Mouse (Mus musculus): ENCODE measurements around the gene Acsl1. TPM values are rescaled to one million over a fixed set of nuclear protein-coding genes. Genes with fewer than 3 reads are reported as not detected.

Acsl1 gene
- polyA plus RNA-seq, 1 experiment from 2014 or later = 14.1 TPM

DNA sequence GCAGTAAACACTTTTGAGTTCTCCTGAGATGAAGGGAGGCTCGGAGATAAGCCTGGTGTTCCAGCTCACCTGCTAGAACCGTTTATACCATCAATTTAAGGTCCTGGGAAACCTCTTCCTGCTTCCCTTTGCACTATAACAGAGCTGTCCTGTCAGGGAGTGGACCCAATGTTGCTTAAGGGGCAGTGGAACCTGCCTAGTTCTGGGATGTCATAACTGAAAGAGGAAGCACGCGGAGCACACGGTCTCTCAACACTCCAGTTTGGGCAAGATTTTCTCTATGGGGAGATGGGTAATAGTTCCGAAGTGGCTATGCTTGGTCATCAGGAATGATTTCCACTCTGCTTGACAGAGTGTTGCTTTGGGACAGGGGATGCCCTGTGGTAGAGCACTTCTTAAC is 49.8 kb downstream of the Acsl1 start:
- H3K4me2 ChIP-seq (replicated peaks) = no peak overlapping the region
- H3K27me3 ChIP-seq (replicated peaks) = no peaks in the 10 kb centered on the region
- H3K9me3 ChIP-seq = no peaks in the 10 kb centered on the region
- no peak for ATAC-seq (ENCODE audit: low FRiP score, low read depth)
- no peaks in the 10 kb centered on the region for H3K36me3 ChIP-seq
- no peaks in the 10 kb centered on the region for H3K4me1 ChIP-seq
- H3K9ac ChIP-seq = no peak overlapping the region
- WGBS = 90% methylated on average over 6 of the region's 6 CpGs
- no peak overlapping the region for H3K4me3 ChIP-seq
- H3K27ac ChIP-seq = no peak overlapping the region

GRCm38 (mm10) chr8:46526098-46526497 is 55.3 kb downstream of the Acsl1 start:
- H3K4me2 ChIP-seq (replicated peaks) = no peak overlapping the region
- H3K27ac ChIP-seq = no peak overlapping the region
- H3K9ac ChIP-seq = no peak overlapping the region
- H3K27me3 ChIP-seq (replicated peaks) = no peaks in the 10 kb centered on the region
- WGBS = 89% methylated on average over 8 of the region's 8 CpGs
- H3K36me3 ChIP-seq = no peaks in the 10 kb centered on the region
- no peaks in the 10 kb centered on the region for H3K4me1 ChIP-seq
- H3K4me3 ChIP-seq = no peak overlapping the region
- ATAC-seq (ENCODE audit: low FRiP score, low read depth) = no peak
- no peaks in the 10 kb centered on the region for H3K9me3 ChIP-seq

- no peak for ATAC-seq (ENCODE audit: low FRiP score, low read depth)
Observed at GRCm38 (mm10) chr8:46526821-46527220, 56.0 kb downstream of the Acsl1 start.

GRCm38 (mm10) chr8:46529508-46529907 is 58.7 kb downstream of the Acsl1 start:
- Histone ChIP-seq H3K27me3 (replicated peaks) (no peaks in the 10 kb centered on the region), H3K4me3 (no peak overlapping the region), H3K9me3 (no peaks in the 10 kb centered on the region), H3K36me3 (no peaks in the 10 kb centered on the region), H3K27ac (no peak overlapping the region), H3K9ac (no peak overlapping the region), H3K4me1 (no peaks in the 10 kb centered on the region), H3K4me2 (replicated peaks) (no peak overlapping the region)
- WGBS = 68% methylated on average over 4 of the region's 4 CpGs
- ATAC-seq (ENCODE audit: low FRiP score, low read depth) = no peak

More at GRCm38 (mm10) chr8:46526821-46527220, 56.0 kb downstream of the Acsl1 start:
- H3K4me1 ChIP-seq = no peaks in the 10 kb centered on the region
- no peak overlapping the region for H3K4me2 ChIP-seq (replicated peaks)
- no peaks in the 10 kb centered on the region for H3K9me3 ChIP-seq
- 83% methylated on average over 10 of the region's 10 CpGs for WGBS
- no peak overlapping the region for H3K27ac ChIP-seq
- H3K4me3 ChIP-seq = no peak overlapping the region
- no peaks in the 10 kb centered on the region for H3K27me3 ChIP-seq (replicated peaks)
- no peaks in the 10 kb centered on the region for H3K36me3 ChIP-seq
- no peak overlapping the region for H3K9ac ChIP-seq

GRCm38 (mm10) chr8:46530541-46530940 is 59.7 kb downstream of the Acsl1 start:
- H3K36me3 ChIP-seq = no peaks in the 10 kb centered on the region
- H3K27ac ChIP-seq = no peak overlapping the region
- H3K9me3 ChIP-seq = no peaks in the 10 kb centered on the region
- no peaks in the 10 kb centered on the region for H3K27me3 ChIP-seq (replicated peaks)
- H3K4me3 ChIP-seq = no peak overlapping the region
- no peaks in the 10 kb centered on the region for H3K4me1 ChIP-seq
- WGBS = 37% methylated on average over 4 of the region's 4 CpGs
- no peak overlapping the region for H3K9ac ChIP-seq
- no peak for ATAC-seq (ENCODE audit: low FRiP score, low read depth)
- no peak overlapping the region for H3K4me2 ChIP-seq (replicated peaks)

DNA sequence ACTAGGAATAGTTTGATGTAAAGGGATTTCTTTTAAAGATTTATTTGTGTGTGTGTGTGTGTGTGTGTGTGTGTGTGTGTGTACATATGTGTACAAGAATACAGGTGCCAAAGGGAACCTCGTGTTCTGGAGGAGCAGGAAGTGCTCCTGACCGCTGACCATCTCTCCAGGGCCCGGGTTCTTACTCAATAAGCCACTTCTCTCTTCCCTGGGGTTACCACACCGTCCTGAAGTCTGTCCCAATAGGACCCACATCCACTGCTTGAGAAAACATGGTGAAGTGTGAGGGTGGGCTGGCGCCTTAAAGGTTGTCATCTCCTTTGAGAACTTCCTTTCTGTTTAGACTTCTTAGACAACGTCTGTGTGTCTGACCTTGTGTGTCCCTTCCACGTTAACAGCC is 63.1 kb downstream of the Acsl1 start:
- WGBS = 91% methylated on average over 7 of the region's 7 CpGs

DNA sequence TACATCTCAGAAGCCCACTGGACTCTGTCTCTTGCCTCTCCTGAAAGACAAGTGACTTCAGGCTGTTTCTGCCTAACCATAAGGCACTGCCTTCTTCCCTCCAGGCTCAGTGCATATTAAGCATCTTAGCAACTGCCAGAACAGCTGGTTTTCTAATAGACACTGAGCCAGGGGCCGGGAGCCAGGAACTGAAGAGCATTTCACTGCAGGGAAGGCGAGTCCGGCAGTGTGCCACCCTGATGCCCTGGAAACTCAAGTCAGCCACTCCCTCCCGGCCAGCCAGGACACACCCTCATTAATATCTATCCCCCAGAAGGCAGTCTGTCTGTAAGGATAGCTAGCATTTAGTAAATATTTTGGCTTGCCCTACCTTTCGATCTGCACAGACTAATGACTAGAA is 68.9 kb downstream of the Acsl1 start:
- Histone ChIP-seq H3K36me3 (no peaks in the 10 kb centered on the region), H3K4me3 (no peak overlapping the region)

More for the DNA sequence above, 63.1 kb downstream of the Acsl1 start:
- Histone ChIP-seq H3K36me3 (no peaks in the 10 kb centered on the region), H3K4me3 (no peak overlapping the region), H3K27me3 (replicated peaks) (no peaks in the 10 kb centered on the region), H3K9ac (no peak overlapping the region), H3K27ac (no peak overlapping the region), H3K9me3 (no peaks in the 10 kb centered on the region), H3K4me2 (replicated peaks) (no peak overlapping the region), H3K4me1 (0 out of 2 replicates have a peak, but pooled peaks cover 2% of the 10 kb centered on the region)
- ATAC-seq (ENCODE audit: low FRiP score, low read depth) = no peak

DNA sequence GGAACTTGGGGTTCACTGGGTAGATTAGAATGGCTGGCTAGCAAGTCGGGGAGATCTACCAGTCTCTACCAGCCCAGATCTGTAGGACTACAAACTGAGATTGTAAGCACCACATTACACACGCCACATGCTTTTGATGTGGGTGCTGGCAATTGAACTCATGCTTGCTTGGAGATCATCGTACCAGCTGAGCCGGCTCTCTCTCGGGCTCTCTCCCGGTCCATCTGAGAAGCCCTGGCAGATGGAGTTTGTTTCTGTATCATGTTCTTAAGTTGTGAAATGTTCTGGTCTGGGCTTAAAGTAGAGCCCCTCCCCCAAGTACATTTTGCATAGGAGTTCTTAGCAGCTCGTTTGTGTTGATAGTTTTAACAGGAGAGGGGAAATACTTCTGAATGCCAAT is 72.4 kb downstream of the Acsl1 start:
- Histone ChIP-seq H3K36me3 (no peaks in the 10 kb centered on the region), H3K4me1 (0 out of 2 replicates have a peak, but pooled peaks cover 5% of the 10 kb centered on the region), H3K9me3 (no peaks in the 10 kb centered on the region), H3K4me2 (replicated peaks) (no peak overlapping the region), H3K27me3 (replicated peaks) (no peaks in the 10 kb centered on the region), H3K9ac (no peak overlapping the region), H3K4me3 (no peak overlapping the region), H3K27ac (no peak overlapping the region)
- WGBS = 86% methylated on average over 7 of the region's 7 CpGs
- ATAC-seq (ENCODE audit: low FRiP score, low read depth) = no peak

More for the DNA sequence above, 68.9 kb downstream of the Acsl1 start:
- 52% methylated on average over 5 of the region's 5 CpGs for WGBS
- Histone ChIP-seq H3K4me2 (replicated peaks) (no peak overlapping the region), H3K27me3 (replicated peaks) (no peaks in the 10 kb centered on the region), H3K9ac (no peak overlapping the region), H3K27ac (no peak overlapping the region), H3K9me3 (no peaks in the 10 kb centered on the region), H3K4me1 (0 out of 2 replicates have a peak, but pooled peaks cover 5% of the 10 kb centered on the region)
- ATAC-seq (ENCODE audit: low FRiP score, low read depth) = no peak

GRCm38 (mm10) chr8:46543662-46544061 is 72.8 kb downstream of the Acsl1 start:
- no peak overlapping the region for H3K4me3 ChIP-seq
- H3K9ac ChIP-seq = no peak overlapping the region
- no peaks in the 10 kb centered on the region for H3K36me3 ChIP-seq
- 0 out of 2 replicates have a peak, but pooled peaks cover 5% of the 10 kb centered on the region for H3K4me1 ChIP-seq
- no peaks in the 10 kb centered on the region for H3K9me3 ChIP-seq
- no peaks in the 10 kb centered on the region for H3K27me3 ChIP-seq (replicated peaks)
- no peak for ATAC-seq (ENCODE audit: low FRiP score, low read depth)
- H3K4me2 ChIP-seq (replicated peaks) = no peak overlapping the region
- 74% methylated on average over 6 of the region's 6 CpGs for WGBS
- no peak overlapping the region for H3K27ac ChIP-seq

GRCm38 (mm10) chr8:46545854-46546253 is 75.0 kb downstream of the Acsl1 start:
- no peak overlapping the region for H3K4me3 ChIP-seq
- no peaks in the 10 kb centered on the region for H3K36me3 ChIP-seq
- H3K9ac ChIP-seq = no peak overlapping the region
- H3K27me3 ChIP-seq (replicated peaks) = no peaks in the 10 kb centered on the region
- WGBS = 84% methylated on average over 5 of the region's 5 CpGs
- no peak overlapping the region for H3K4me2 ChIP-seq (replicated peaks)
- H3K27ac ChIP-seq = no peak overlapping the region
- H3K9me3 ChIP-seq = no peaks in the 10 kb centered on the region
- ATAC-seq (ENCODE audit: low FRiP score, low read depth) = no peak
- H3K4me1 ChIP-seq = no peaks in the 10 kb centered on the region

DNA sequence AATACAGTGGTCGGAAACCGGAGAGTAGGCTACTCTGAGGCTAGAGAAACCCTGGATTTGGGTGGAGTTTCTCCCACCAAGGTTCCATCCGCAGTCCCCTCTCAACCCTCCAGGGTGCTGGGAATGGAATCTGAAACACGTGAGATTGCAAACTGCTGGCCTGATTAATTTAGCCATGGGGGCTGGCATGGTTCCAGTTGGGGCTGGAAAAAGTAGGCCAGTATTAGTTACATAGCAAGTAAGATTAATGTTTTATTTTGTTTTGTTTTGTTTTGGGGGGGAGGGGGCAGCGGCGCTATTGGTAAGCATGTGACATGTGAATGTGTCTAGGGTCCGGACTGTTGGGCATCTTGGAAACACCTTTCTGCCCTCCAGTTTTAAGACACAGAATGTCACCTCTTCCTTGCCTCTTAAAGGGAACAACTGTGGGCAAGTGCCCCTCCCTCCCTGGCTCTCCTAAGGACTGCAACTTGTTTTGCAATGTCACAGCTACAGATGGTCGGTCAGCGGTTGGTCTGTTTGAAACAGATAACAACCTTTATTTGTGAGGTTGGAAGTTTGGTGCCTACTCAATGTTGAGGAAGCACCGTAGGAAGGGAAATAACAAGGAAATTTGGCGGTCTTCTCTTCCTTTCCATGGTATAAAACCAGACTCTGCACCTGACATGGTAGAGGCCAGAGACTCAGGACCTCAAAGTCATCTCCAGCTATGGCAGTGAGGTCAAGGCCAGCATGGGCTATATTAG is 75.8 kb downstream of the Acsl1 start:
- H3K4me2 ChIP-seq (replicated peaks) = no peak overlapping the region
- no peak for ATAC-seq (ENCODE audit: low FRiP score, low read depth)
- no peaks in the 10 kb centered on the region for H3K4me1 ChIP-seq
- no peak overlapping the region for H3K9ac ChIP-seq
- no peaks in the 10 kb centered on the region for H3K9me3 ChIP-seq
- H3K4me3 ChIP-seq = no peak overlapping the region
- WGBS = 79% methylated on average over 11 of the region's 11 CpGs
- H3K27me3 ChIP-seq (replicated peaks) = no peaks in the 10 kb centered on the region
- H3K36me3 ChIP-seq = no peaks in the 10 kb centered on the region
- no peak overlapping the region for H3K27ac ChIP-seq

DNA sequence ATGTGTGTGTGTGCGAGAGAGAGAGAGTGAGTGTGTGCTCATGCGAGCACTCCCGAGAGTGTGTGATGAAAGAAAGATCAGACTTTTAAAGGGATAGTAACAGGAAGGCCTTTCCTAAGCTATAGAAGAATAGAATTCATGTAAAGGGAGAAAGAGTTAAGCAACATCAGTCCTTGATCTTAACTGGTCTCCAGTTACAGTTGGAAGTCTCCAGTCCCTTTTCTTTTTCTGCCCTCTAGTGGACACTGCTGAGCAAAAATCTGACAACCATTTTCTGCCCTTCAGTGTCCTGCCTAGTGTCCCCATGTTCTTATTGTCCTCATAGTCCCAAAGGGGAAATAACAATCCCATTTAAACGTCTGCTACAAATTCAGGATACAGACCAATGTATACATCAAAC is 76.4 kb downstream of the Acsl1 start:
- Histone ChIP-seq H3K9me3 (no peaks in the 10 kb centered on the region), H3K27ac (no peak overlapping the region), H3K4me1 (peaks cover 1% of the 10 kb centered on the region), H3K9ac (no peak overlapping the region), H3K36me3 (no peaks in the 10 kb centered on the region), H3K4me3 (no peak overlapping the region), H3K4me2 (replicated peaks) (no peak overlapping the region), H3K27me3 (replicated peaks) (no peaks in the 10 kb centered on the region)
- no peak for ATAC-seq (ENCODE audit: low FRiP score, low read depth)
- WGBS = 63% methylated on average over 4 of the region's 4 CpGs

- Histone ChIP-seq H3K27me3 (replicated peaks) (no peaks in the 10 kb centered on the region), H3K4me2 (replicated peaks) (no peak overlapping the region), H3K4me1 (peaks cover 11% of the 10 kb centered on the region), H3K4me3 (no peak overlapping the region), H3K9me3 (no peaks in the 10 kb centered on the region), H3K36me3 (no peaks in the 10 kb centered on the region), H3K9ac (no peak overlapping the region), H3K27ac (no peak overlapping the region)
- no peak for ATAC-seq (ENCODE audit: low FRiP score, low read depth)
- WGBS = 89% methylated on average over 8 of the region's 8 CpGs
Observed at GRCm38 (mm10) chr8:46550058-46550457, 79.2 kb downstream of the Acsl1 start.
